Mouse (Mus musculus) brain, adult 2 months (tissue): ENCODE measurements around the gene Apobr.

Experiments
- DNase-seq: peaks from one replicate; pipeline ENCODE4 v3.0.0; 2011; ENCODE audit warnings: low read depth, low spot score

Apobr gene

GRCm38 (mm10) chr7:126598919-126599318 is 14.2 kb downstream of the Apobr start:
- DNase-seq: peak; percentile 12

DNA sequence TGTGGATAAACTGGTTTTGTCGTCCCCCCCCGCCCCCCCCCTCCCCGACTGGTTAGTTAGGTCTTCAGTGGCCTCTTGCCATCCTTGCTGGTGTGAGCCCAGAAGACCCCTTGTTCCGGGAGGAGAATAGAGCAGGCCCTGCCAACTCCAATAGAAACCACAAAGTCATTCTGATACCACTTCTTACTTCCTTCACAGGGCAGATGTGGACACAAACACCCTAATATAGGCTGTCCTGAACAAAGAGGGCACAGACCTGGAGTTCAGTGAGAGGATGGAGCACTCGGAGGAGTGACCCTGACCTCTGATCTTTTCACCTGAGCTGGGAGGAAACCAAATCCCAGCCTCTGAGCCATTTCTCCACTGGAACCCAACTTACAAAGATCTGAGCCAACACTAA is 17.2 kb downstream of the Apobr start:
- DNase-seq: no peak

GRCm38 (mm10) chr7:126602650-126603049 is 17.9 kb downstream of the Apobr start:
- DNase-seq: no peak

GRCm38 (mm10) chr7:126606611-126607010 is 21.9 kb downstream of the Apobr start:
- DNase-seq: no peak

- peak; percentile 71 for DNase-seq
Observed at GRCm38 (mm10) chr7:126607064-126607463, 22.3 kb downstream of the Apobr start.

DNA sequence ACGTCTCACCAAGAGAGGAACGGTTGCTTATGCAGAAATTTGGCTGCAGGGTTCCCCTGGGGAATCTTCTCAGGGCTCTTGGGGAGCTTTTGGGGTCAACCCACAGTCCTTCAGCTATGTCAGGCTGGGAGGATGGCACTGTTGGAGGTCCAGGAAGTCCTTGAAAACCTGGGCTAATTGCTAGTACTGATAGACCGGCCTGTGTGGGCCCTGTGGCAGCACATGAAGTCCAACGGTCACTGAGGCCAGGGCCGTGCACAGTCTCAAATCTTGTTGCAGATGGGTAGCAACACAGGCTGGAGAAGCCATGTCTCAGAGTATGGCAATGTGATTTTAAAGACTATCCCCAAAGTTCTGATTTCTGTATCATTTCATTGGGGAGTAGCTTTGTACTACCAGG is 23.1 kb downstream of the Apobr start:
- no peak for DNase-seq

GRCm38 (mm10) chr7:126612736-126613135 is 28.0 kb downstream of the Apobr start:
- no peak for DNase-seq

GRCm38 (mm10) chr7:126616707-126617106 is 32.0 kb downstream of the Apobr start:
- peak; percentile 16 for DNase-seq

- DNase-seq: no peak
Observed at GRCm38 (mm10) chr7:126619559-126620275, 35.0 kb downstream of the Apobr start.

- DNase-seq: no peak
Observed at GRCm38 (mm10) chr7:126621452-126622359, 37.0 kb downstream of the Apobr start.

DNA sequence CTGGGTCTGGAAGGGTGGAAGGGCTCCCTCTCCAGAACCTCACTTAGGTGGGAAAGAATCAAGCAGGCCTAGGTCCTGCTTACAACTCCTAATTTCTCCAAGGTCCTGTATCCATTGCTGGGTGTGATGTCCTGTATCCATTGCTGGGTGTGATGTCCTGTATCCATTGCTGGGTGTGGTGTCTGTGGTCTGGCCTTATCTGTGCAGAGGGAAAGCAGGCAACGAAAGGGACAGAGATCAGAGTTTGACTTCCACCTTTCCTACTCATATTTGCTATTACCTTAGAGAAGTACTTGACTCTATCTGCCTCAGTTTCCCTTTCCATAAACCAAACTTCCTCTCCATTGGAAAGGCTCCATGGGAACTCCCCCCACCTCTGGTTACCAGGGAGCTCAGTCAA is 38.6 kb downstream of the Apobr start:
- DNase-seq: no peak

GRCm38 (mm10) chr7:126624774-126625173 is 40.0 kb downstream of the Apobr start:
- DNase-seq: no peak

- peak; percentile 79 for DNase-seq
Observed at GRCm38 (mm10) chr7:126625369-126625768, 40.6 kb downstream of the Apobr start.

- DNase-seq: no peak
Observed at GRCm38 (mm10) chr7:126625807-126626600, 41.3 kb downstream of the Apobr start.

DNA sequence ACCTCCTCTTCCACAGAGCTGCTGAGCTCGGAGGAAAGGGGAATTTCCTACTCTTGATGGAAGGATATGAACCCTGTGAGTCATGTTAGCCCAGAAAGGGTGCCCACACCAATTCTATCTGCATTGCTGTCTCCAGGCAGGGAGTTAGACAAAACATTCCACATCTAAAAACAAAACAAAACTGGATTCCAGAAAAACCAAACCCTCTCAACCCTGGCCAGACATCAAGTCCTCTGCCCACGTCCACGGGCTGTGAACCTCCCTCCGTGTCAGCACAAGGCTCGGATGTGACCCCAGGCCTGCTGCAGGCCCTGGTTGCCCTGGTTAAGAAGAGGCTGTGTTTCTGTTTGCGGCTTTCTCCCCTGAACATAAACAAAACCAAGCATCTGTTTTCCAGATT is 43.4 kb downstream of the Apobr start:
- peak; percentile 51 for DNase-seq

- DNase-seq: no peak
Observed at GRCm38 (mm10) chr7:126629915-126630314, 45.2 kb downstream of the Apobr start.

- no peak for DNase-seq
Observed at GRCm38 (mm10) chr7:126630824-126631518, 46.2 kb downstream of the Apobr start, which contains the start of gene Nupr1. Nupr1 (minus strand) TSS chr7:126630861.

GRCm38 (mm10) chr7:126632478-126632877 is 47.7 kb downstream of the Apobr start:
- DNase-seq: no peak

- no peak for DNase-seq
Observed at GRCm38 (mm10) chr7:126635375-126635774, 50.6 kb downstream of the Apobr start.

- peak; percentile 72 for DNase-seq
Observed at GRCm38 (mm10) chr7:126636733-126637520, 52.2 kb downstream of the Apobr start.
